Comparison of ENCODE assay signal across 27 mouse cellular contexts in the genomic region with DNA sequence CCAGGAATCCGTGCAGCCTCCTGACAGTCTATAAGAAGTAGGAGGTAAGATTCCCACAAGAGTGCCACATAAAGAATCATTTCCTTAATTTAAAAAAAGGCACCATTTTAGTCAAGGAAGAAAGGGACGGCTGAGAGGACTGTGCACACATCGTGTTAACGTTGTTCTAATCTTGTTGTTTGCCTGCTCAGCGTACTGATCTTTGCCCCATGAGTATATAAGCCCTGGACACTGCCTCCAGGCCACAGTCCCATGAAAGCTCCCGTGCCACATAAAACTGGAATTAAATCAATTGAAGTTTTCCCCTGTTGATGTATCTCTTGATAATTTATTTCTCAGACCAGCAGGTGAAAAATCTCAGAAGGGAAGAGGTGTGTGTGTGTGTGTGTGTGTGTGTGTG.
"Had no signal": no experiment of that assay in that cellular context is flagged by ENCODE, and none has a peak within 500 bp of the region (broad histone marks: within the 10 kb centered on the region; RNA-seq: fewer than 3 reads in every experiment).

No protein-coding gene starts in this region.

- H3K36me3 ChIP-seq: heart, embryonic 10.5 days; heart, embryonic 12.5 days; hindbrain, embryonic 10.5 days; hindbrain, embryonic 12.5 days; intestine, embryonic 15.5 days; limb, embryonic 13.5 days; limb, embryonic 15.5 days had no signal

- DNase-seq: forebrain, postnatal 0 days; gastrocnemius, adult 2 months; gastrocnemius, postnatal 10 days; gastrocnemius, postnatal 25 days; heart, adult 18-20 months; heart, postnatal 10 days; heart, postnatal 4 days; kidney, adult 18-20 months; kidney, adult 8-10 months; kidney, postnatal 10 days; kidney, postnatal 25 days; kidney, postnatal 4 days; left cerebral cortex, postnatal 4 days had no signal

- H3K27me3 ChIP-seq: heart, embryonic 12.5 days; hindbrain, embryonic 12.5 days; intestine, embryonic 15.5 days; limb, embryonic 13.5 days; limb, embryonic 15.5 days had no signal

- H3K4me1 ChIP-seq: heart, embryonic 10.5 days; intestine, embryonic 15.5 days had no signal

- H3K4me3 ChIP-seq: gastrocnemius, adult 2 months; heart, embryonic 10.5 days; heart, embryonic 12.5 days; hindbrain, embryonic 10.5 days; hindbrain, embryonic 12.5 days; intestine, embryonic 15.5 days; layer of hippocampus, adult 2 months; left cerebral cortex, adult 2 months; limb, embryonic 13.5 days; limb, embryonic 15.5 days had no signal

- H3K4me2 ChIP-seq: heart, embryonic 12.5 days; hindbrain, embryonic 12.5 days; hindbrain, embryonic 14.5 days; intestine, embryonic 15.5 days; limb, embryonic 13.5 days; limb, embryonic 15.5 days had no signal

- ATAC-seq: forebrain, postnatal 0 days; hindbrain, embryonic 16.5 days; inflammation-experienced regulatory T-cells, adult 6 months; intestine, embryonic 15.5 days; intestine, postnatal 0 days had no signal

- H3K9ac ChIP-seq: forebrain, postnatal 0 days; heart, embryonic 12.5 days; hindbrain, embryonic 12.5 days; hindbrain, embryonic 14.5 days; intestine, embryonic 15.5 days; limb, embryonic 13.5 days; limb, embryonic 15.5 days; liver, embryonic 14.5 days had no signal

- H3K27ac ChIP-seq: gastrocnemius, adult 2 months; heart, embryonic 10.5 days; hindbrain, embryonic 10.5 days; hindbrain, embryonic 12.5 days; hindbrain, embryonic 14.5 days; intestine, embryonic 15.5 days; layer of hippocampus, adult 2 months; left cerebral cortex, adult 2 months; limb, embryonic 13.5 days; limb, embryonic 15.5 days; liver, embryonic 14.5 days had no signal

- H3K9me3 ChIP-seq: heart, embryonic 10.5 days; heart, embryonic 12.5 days; hindbrain, embryonic 10.5 days; hindbrain, embryonic 12.5 days; intestine, embryonic 15.5 days; limb, embryonic 13.5 days; limb, embryonic 15.5 days had no signal
